Mouse (Mus musculus) bone marrow macrophage, adult 2 months (primary cell): ENCODE results near the gene Ptpro.

Experiments
- CTCF ChIP-seq: IDR thresholded peaks from 2 replicates; pipeline ENCODE4 v1.5.1; 2012; ENCODE audit warnings: low read depth, mild to moderate bottlenecking, low read length, moderate library complexity
- POLR2A ChIP-seq: IDR thresholded peaks from 2 replicates; pipeline ENCODE4 v1.6.1; 2012; ENCODE audit warnings: mild to moderate bottlenecking, low read depth, low read length, borderline replicate concordance

DNA sequence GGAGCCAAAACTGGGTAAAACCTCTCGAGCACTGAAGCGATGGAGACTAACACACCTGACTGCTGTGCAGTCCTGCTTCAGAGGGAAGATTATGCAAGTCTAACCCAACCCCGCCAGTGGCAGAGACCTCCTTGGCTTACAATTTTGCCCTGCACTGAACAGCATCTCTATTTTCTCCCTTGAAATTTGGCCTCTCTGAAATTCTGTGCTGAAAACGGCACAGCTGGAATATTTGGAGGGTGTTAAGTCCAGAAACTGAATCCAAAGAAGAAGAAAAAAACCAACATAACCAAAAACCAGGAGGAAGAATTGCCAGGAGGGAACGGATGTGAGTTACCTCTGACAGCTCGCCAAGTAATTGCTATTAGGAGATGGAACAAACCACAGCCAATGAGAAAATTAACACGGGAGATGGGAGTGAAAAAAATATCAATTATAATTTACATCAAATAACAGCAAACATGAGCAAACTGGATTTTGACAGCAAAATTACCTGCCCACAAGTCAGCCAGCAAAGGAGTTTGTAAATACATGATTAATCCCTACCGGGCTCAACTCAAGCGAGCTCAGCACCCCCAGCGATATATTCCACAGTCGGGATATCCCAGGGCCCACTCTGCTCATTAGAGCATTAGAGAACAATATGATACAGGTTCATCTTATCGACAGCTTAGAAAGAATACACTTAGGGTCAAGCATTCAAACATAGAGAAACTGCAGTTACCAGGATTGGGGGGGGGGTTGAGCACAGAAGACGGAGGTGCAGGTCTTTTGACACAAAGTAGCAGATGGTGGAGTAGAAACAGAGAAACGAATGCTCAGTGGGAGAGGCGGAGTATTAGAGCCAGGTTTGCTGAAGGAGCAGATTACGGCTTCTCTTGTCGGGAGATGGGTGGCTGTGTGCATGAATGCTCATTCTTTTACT lies 241.4 kb downstream of the Ptpro start:
- TF ChIP-seq POLR2A: no peak
- no peak for TF ChIP-seq CTCF
